Mouse (Mus musculus): Measurements from ENCODE around the gene Hist1h3b. TPM values are rescaled to one million over a fixed set of nuclear protein-coding genes. Genes with fewer than 3 reads are reported as not detected.
"Not testable (repeated sequence)": the region's sequence is repeated elsewhere in the genome, so short reads cannot be mapped to it uniquely, and the experiment has no call there.

Hist1h3b gene
- 49.2 and 55.6 TPM in 2 replicates for polyA plus RNA-seq (2012; rRNA removed)

DNA sequence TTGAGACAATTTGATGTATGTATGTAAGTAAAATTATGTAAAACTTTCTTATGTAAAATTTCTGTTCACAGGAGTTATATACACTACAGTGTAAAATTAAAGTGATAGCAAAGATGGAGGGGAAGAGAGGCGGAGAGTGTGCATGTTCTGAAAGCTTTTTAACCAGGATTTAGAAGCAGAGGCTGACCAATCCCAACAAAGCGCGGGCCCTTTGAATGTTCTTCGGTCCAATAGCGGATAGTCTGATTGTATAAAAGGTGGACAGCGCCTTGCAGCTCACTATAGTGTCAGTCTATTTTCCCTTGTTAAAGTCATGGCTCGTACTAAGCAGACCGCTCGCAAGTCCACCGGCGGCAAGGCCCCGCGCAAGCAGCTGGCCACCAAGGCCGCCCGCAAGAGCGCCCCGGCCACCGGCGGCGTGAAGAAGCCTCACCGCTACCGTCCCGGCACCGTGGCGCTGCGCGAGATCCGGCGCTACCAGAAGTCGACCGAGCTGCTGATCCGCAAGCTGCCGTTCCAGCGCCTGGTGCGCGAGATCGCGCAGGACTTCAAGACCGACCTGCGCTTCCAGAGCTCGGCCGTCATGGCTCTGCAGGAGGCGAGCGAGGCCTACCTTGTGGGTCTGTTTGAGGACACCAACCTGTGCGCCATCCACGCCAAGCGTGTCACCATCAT, at the start of gene Hist1h3b:
Gene Hist1h3b, plus strand, starts transcription at position 201 of the 675 bp plus-strand sequence.
- TF ChIP-seq POLR2A (IDR thresholded peaks at IDR 0.05; ENCODE audit: borderline replicate concordance, extremely low read depth, insufficient read depth, insufficient read length, poor library complexity, severe bottlenecking), result 0 out of 2 replicates have a peak, but pooled peaks have one; percentile 17
- peak; percentile 98 for DNase-seq (ENCODE audit: low read depth)

DNA sequence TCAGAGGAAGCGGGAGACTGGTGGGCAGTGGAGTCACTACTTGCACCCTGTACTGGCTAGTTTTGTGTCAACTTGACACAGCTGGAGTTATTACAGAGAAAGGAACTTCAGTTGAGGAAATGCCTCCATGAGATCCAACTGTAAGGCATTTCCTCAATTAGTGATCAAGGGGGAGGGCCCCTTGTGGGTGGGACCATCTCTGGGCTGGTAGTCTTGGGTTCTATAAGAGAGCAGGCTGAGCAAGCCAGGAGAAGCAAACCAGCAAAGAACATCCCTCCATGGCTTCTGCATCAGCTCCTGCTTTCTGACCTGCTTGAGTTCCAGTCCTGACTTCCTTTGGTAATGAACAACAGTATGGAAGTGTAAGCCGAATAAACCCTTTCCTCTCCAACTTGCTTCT, 49.3 kb upstream of the Hist1h3b start:
- not testable (repeated sequence) for DNase-seq (ENCODE audit: low read depth)

DNA sequence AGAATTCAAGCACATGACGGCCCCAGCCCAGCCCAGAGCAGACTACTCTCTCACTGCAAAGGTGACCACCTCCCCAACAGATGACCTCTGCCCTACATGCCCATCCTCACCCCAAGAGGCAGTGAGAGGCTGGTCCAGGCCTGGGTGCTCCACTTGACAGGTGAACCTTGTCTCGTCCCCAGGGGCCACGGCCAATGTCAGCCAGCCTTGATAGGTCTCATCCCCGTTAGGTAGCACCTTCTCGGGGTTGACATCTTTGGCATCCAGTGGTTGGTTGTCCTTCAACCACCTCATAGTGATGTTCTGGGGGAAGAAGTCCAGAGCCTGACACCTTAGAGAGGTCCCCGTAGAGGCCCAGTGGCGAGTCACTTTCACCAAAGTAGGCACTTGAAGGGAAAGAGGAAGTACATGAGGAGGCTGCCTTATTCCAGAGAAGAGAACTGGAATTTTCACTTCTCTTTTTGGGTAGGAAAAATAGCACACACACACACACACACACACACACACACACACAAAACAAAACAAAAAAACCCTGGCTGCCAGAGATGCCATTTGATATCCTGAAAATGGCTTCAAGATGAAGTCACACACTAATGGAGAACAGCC, 46.2 kb upstream of the Hist1h3b start:
- no peak for TF ChIP-seq POLR2A (IDR thresholded peaks at IDR 0.05; ENCODE audit: borderline replicate concordance, extremely low read depth, insufficient read depth, insufficient read length, poor library complexity, severe bottlenecking)
- TF ChIP-seq CTCF (IDR thresholded peaks at IDR 0.05; ENCODE audit: borderline replicate concordance, extremely low read depth, insufficient read depth, insufficient read length), result no peak
- no peak for DNase-seq (ENCODE audit: low read depth)

DNA sequence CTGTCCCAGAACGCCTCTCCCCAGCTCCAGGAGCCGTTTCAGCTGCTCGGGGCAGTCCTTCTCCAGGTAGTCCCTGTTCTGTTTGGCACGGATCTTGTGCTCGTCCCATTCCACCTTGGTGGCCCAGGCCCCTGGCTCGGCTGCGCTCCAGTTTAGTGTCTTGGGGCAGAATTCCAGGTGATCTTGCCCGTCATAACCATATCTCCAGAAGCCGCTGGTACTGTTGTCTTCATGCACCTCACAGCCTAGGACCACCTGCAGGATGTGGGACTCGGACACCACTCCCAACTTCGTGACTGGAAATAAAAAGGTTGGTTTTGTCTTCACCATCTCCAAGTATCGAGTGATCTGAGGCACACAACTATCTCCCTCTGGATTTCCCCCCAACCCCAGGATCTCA, 45.3 kb upstream of the Hist1h3b start:
- TF ChIP-seq POLR2A (IDR thresholded peaks at IDR 0.05; ENCODE audit: borderline replicate concordance, extremely low read depth, insufficient read depth, insufficient read length, poor library complexity, severe bottlenecking) (no peak), CTCF (IDR thresholded peaks at IDR 0.05; ENCODE audit: borderline replicate concordance, extremely low read depth, insufficient read depth, insufficient read length) (no peak)
- DNase-seq (ENCODE audit: low read depth), result no peak

DNA sequence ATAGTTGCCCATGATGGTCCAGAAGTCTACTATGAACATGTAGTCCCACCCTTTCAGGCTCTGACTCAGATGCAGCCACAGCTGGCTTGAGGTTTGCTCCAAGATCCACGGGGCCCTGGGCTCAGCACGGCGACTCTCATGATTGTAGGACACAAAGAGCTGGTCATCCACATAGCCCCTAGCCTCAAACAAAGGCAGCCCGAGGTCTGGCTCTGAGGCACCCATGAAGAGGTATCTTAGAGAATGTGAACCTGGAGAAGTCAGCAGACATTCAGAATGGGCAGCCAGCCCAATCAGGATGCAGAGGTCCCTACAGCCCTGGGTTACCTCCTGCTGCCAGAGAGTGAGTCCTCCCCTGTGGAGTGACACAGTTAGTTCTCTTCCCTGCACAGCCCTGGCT, 44.0 kb upstream of the Hist1h3b start:
- no peak for DNase-seq (ENCODE audit: low read depth)
- TF ChIP-seq CTCF (IDR thresholded peaks at IDR 0.05; ENCODE audit: borderline replicate concordance, extremely low read depth, insufficient read depth, insufficient read length) (no peak), POLR2A (IDR thresholded peaks at IDR 0.05; ENCODE audit: borderline replicate concordance, extremely low read depth, insufficient read depth, insufficient read length, poor library complexity, severe bottlenecking) (no peak)

DNA sequence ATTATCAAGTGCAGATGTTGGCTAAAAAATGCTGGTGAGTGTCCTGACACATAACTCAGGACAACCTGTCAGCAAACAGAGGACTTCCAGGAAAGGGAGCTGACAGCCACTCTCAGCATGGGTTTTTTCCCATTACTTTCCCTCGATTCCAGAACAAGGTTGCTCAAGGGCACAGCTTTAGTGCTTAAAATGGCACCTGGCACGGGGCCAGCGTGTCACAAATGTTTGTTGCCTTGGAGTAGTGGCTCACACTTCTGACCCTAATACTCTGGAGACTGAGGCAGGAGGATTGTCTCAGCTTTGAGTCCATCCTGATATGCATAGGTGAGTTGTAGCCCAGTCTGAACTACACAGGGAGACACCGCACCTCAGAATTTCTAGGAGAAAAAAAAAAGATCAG, 43.4 kb upstream of the Hist1h3b start:
- no peak for DNase-seq (ENCODE audit: low read depth)
- no peak for TF ChIP-seq POLR2A (IDR thresholded peaks at IDR 0.05; ENCODE audit: borderline replicate concordance, extremely low read depth, insufficient read depth, insufficient read length, poor library complexity, severe bottlenecking)
- no peak for TF ChIP-seq CTCF (IDR thresholded peaks at IDR 0.05; ENCODE audit: borderline replicate concordance, extremely low read depth, insufficient read depth, insufficient read length)

DNA sequence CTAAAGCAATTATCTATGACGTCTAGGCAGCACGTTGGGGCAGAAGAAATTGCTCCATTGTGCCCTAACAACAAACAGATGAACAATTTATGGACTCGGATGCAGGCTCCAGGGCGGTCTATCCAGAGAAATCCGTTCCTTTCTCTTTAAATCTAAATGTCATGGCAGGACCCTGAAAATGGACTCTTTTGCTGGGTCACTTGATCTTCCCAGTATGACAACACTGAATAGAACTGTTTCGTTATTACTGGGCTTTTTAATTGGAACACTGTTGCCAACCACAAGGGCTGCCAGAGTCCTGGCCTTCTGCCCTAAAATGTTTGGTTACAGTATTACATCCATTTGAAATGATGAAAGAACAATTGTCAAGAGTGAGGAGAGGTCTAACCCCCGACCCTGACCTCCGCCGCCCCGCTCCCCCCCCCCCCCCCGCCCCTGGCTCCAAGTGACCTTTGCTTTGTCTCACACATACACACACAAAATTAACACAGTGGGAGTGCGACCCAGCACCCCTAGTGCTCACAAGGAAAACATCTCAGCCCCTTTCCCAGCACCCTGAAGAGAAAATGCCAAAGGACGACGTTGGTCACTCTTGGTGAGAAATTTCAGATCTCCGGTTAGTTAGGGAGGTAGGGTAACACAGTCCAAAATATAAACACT, 42.2 kb upstream of the Hist1h3b start:
- DNase-seq (ENCODE audit: low read depth), result peak; percentile 35
- no peak for TF ChIP-seq POLR2A (IDR thresholded peaks at IDR 0.05; ENCODE audit: borderline replicate concordance, extremely low read depth, insufficient read depth, insufficient read length, poor library complexity, severe bottlenecking)
- no peak for TF ChIP-seq CTCF (IDR thresholded peaks at IDR 0.05; ENCODE audit: borderline replicate concordance, extremely low read depth, insufficient read depth, insufficient read length)

DNA sequence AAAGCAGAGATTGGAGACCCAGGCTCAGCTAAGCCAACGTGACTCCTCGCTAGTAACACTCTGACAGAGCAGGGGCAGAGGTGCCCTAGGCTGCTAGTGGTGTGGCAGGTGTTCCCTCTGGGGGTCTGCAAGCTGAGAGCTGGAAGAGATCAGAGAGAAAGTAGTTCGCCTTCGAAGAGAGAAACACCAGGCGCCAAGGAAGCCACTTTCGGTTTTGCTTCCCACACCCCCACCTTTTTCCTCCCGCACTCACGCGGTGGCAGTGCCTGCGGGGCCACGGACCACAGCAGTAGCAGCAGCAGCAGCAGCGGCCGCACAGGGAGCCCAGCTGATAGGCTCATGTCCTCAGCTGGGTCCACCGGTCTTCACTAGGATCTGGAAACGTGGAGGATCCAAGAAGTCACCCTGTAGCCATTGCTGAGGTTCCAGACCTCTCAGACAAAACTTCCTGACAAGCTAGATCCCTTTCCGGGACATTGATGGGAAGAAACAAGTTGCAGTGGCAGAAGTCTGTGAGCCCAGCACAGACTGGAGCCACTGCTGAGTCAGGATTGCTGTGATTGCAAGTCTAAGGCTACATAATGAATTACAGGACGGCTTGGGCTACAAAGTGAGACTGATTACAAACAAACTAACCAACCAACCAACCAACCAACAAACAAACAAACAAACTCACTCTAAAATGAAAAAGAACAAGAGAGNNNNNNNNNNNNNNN, 41.5 kb upstream of the Hist1h3b start, which contains the start of gene Hfe:
Gene Hfe, minus strand, starts transcription at position 481 of the 716 bp plus-strand sequence.
- peak; percentile 51 for DNase-seq (ENCODE audit: low read depth)
- TF ChIP-seq POLR2A (IDR thresholded peaks at IDR 0.05; ENCODE audit: borderline replicate concordance, extremely low read depth, insufficient read depth, insufficient read length, poor library complexity, severe bottlenecking), result no peak
- no peak for TF ChIP-seq CTCF (IDR thresholded peaks at IDR 0.05; ENCODE audit: borderline replicate concordance, extremely low read depth, insufficient read depth, insufficient read length)

DNA sequence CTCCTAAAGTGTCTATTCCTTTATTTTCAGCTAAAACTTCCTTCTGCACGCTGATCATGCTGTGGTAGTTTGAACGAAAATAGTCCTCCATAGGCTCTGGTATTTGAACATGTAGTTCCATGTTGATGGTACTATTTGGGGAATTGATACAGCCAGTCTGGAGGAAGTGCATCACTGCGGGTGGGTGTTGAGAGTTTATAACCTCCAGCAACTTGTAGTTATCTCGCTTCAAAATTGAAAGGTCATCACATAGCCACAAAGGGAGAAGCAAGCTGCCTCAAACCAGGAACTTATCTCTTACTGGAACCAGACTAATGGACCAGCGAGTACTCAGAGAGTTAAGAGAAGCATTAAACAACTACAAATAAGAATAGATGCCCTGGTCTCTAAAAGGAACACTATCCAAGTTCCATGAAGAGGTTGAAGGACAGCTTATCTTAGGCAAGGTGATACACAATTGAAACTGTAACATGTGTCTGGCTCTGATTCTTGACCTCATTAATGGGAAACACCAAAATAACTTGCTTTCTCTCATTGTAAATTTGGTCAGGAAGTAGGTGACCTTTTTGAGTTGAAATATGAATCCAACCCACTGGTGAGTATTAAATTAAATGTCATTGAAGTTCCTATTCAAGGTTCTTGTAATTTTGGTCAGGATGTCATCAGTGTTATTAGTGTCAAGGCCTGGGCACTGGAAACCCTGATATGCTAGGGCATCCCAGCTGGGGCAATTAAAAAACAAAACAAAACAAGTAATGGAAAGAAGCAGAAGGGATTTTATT, 35.6 kb upstream of the Hist1h3b start:
- DNase-seq (ENCODE audit: low read depth), result no peak
- no peak for TF ChIP-seq CTCF (IDR thresholded peaks at IDR 0.05; ENCODE audit: borderline replicate concordance, extremely low read depth, insufficient read depth, insufficient read length)
- no peak for TF ChIP-seq POLR2A (IDR thresholded peaks at IDR 0.05; ENCODE audit: borderline replicate concordance, extremely low read depth, insufficient read depth, insufficient read length, poor library complexity, severe bottlenecking)

DNA sequence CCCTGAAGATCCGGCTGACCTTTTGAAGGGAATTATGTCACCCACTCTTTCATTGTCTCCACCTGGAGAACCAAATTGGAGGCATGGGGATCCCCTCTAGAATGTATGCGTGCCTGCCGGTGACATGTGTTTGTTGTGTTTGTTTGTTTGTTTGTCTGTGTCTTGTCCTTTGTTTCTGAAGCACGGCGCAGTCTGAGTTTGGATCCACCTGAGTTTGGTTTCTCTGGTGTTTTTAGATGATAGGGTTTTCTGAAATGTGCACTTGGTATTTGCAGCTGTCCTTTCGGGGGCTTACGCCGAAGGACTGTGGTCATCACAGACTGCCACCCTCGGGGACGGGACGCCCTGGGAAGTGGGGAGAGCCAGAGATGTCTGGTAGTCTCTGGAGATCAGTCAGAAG, 34.9 kb upstream of the Hist1h3b start:
- no peak for DNase-seq (ENCODE audit: low read depth)
- TF ChIP-seq CTCF (IDR thresholded peaks at IDR 0.05; ENCODE audit: borderline replicate concordance, extremely low read depth, insufficient read depth, insufficient read length) (no peak), POLR2A (IDR thresholded peaks at IDR 0.05; ENCODE audit: borderline replicate concordance, extremely low read depth, insufficient read depth, insufficient read length, poor library complexity, severe bottlenecking) (no peak)

DNA sequence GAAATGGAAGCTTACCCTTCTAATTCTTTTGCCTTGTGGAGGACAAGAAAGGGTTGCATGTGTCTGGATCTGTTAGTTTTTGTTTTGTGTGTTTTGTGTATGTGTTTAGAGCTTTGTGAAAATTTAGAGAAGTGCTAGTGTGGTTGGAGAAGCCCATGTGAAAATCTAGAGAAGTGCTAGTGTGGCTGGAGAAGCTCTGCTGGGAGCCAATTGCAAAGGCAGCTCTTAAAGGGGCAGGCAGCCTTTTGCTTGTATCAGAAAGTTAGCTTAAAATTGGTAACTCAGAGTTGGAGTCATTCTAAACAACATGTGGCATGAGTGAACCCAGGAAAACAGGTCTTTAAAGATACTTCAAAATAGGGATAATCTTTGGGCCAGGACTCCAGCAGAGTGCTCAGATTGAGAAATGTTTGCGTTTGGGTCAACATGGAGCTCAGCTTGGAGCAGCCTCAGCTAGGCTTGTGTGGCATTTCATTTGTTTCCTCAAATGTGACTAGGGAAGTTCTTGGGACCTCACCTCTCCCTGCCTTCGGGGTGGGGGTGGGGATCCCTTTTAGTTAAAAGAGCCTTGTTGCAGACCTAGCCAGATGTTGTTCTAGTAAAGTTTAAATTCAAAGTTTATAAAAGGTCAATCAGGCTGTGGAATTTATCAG, 34.3 kb upstream of the Hist1h3b start:
- not testable (repeated sequence) for DNase-seq (ENCODE audit: low read depth)

Measured in brain, embryonic 14.5 days (tissue).